In genomic region chr17:70072066-70072465, GRCm38 (mm10) we compare ENCODE assay signal across 14 mouse cellular contexts.
DNase-seq lines count a peak whose midpoint lies in the region; ATAC-seq and TF ChIP-seq lines count a peak whose summit lies in the region.
"Had no signal": no experiment of that assay in that cellular context is flagged by ENCODE, and none has a peak within 500 bp of the region (broad histone marks: within the 10 kb centered on the region; RNA-seq: fewer than 3 reads in every experiment).

No protein-coding gene starts in this region.

- H3K27ac ChIP-seq in cerebellum, adult 2 months (ENCODE audit: insufficient read depth, low read length) = peak overlapping the region; percentile 85; the same call in 1 of the 2 replicates
- no peak overlapping the region for H3K27ac ChIP-seq in embryonic facial prominence, embryonic 14.5 days (replicated peaks; ENCODE audit: low read depth, low read length)
- H3K27ac ChIP-seq: embryonic facial prominence, embryonic 15.5 days; liver, embryonic 15.5 days had no signal

- intact Hi-C loops in left cerebral cortex, postnatal 4 days (cut with DNase I) = no loop called here
- intact Hi-C loops in heart, postnatal 25 days (cut with DNase I) = no loop called here

- H3K9me3 ChIP-seq in embryonic facial prominence, embryonic 14.5 days (ENCODE audit: control insufficient read depth, low read length) = no peaks in the 10 kb centered on the region
- H3K9me3 ChIP-seq: embryonic facial prominence, embryonic 15.5 days; liver, embryonic 15.5 days had no signal

- ATAC-seq in embryonic facial prominence, embryonic 14.5 days (ENCODE audit: low read depth) = peak; percentile 60

- peak; percentile 73 for DNase-seq in left cerebral cortex, postnatal 4 days
- DNase-seq in left cerebral cortex, adult 18-20 months (ENCODE audit: low spot score in 2 of 2) = no peak
- peak; percentile 86 to 97 for DNase-seq in cerebellum, adult 2 months
- DNase-seq in embryonic facial prominence, embryonic 14.5 days (ENCODE audit: low spot score) = peak; percentile 63
- peak; percentile 80 for DNase-seq in retina, embryonic 14.5 days (ENCODE audit: low spot score)
- DNase-seq in heart, postnatal 25 days (ENCODE audit: low spot score) = no peak
- DNase-seq in kidney, postnatal 14 days = no peak
- DNase-seq in thymus, postnatal 36 days = no peak
- DNase-seq: heart, adult 18-20 months; heart, postnatal 36 days; kidney, adult 18-20 months; right cerebral cortex, postnatal 14 days had no signal

- H3K9ac ChIP-seq in embryonic facial prominence, embryonic 14.5 days (ENCODE audit: low read depth, low read length) = no peak overlapping the region
- H3K9ac ChIP-seq: embryonic facial prominence, embryonic 15.5 days; liver, embryonic 15.5 days had no signal

- TF ChIP-seq CTCF in cerebellum, adult 2 months (IDR thresholded peaks at IDR 0.05; ENCODE audit: borderline replicate concordance, insufficient read depth, low read depth, low read length) = no peak

- H3K27me3 ChIP-seq in cerebellum, adult 2 months (ENCODE audit: control insufficient read depth, insufficient read depth, low read length) = no peaks in the 10 kb centered on the region
- H3K27me3 ChIP-seq in embryonic facial prominence, embryonic 14.5 days (replicated peaks; ENCODE audit: control insufficient read depth, insufficient read depth, low read length) = no peaks in the 10 kb centered on the region
- H3K27me3 ChIP-seq: embryonic facial prominence, embryonic 15.5 days; liver, embryonic 15.5 days had no signal

- H3K4me2 ChIP-seq in embryonic facial prominence, embryonic 14.5 days (ENCODE audit: low read depth, low read length) = no peak overlapping the region
- H3K4me2 ChIP-seq: embryonic facial prominence, embryonic 15.5 days; liver, embryonic 15.5 days had no signal

- H3K4me3 ChIP-seq in cerebellum, adult 2 months (replicated peaks; ENCODE audit: insufficient read depth, low read depth, low read length) = no peak overlapping the region
- H3K4me3 ChIP-seq in embryonic facial prominence, embryonic 14.5 days (ENCODE audit: low read depth, low read length) = no peak overlapping the region
- H3K4me3 ChIP-seq: embryonic facial prominence, embryonic 15.5 days; liver, embryonic 15.5 days had no signal

- no peaks in the 10 kb centered on the region for H3K36me3 ChIP-seq in embryonic facial prominence, embryonic 14.5 days (ENCODE audit: control insufficient read depth, insufficient read depth, low read length)
- H3K36me3 ChIP-seq: embryonic facial prominence, embryonic 15.5 days; liver, embryonic 15.5 days had no signal

- H3K4me1 ChIP-seq in cerebellum, adult 2 months (ENCODE audit: control insufficient read depth, insufficient read depth, low read length) = peaks cover 20% of the 10 kb centered on the region
- no peaks in the 10 kb centered on the region for H3K4me1 ChIP-seq in embryonic facial prominence, embryonic 14.5 days (ENCODE audit: control insufficient read depth, insufficient read depth, low read length)
- H3K4me1 ChIP-seq: embryonic facial prominence, embryonic 15.5 days; liver, embryonic 15.5 days had no signal

- no peak for TF ChIP-seq POLR2A in cerebellum, adult 2 months (IDR thresholded peaks at IDR 0.05; ENCODE audit: borderline replicate concordance, insufficient read depth, low read length)

- WGBS in cerebellum, adult 2 months = 4% methylated on average over 2 of the region's 2 CpGs
- WGBS in embryonic facial prominence, embryonic 14.5 days = 62% methylated on average over 2 of the region's 2 CpGs

Comparison
In these comparisons a context has a peak if more than half of its experiments do, and no peak if none do; other contexts are left out.
1. DNase-seq: peak in left cerebral cortex, postnatal 4 days (single experiment), cerebellum, adult 2 months (2 of 2), embryonic facial prominence, embryonic 14.5 days (single experiment) and retina, embryonic 14.5 days (single experiment); none in left cerebral cortex, adult 18-20 months (0 of 2), heart, postnatal 25 days (single experiment), kidney, postnatal 14 days (single experiment) and thymus, postnatal 36 days (0 of 2).